In genomic region chr5:148885821-148886609, GRCm38 (mm10) we compare ENCODE assay signal across 8 mouse cellular contexts. TPM values are rescaled to one million over a fixed set of nuclear protein-coding genes. Genes with fewer than 3 reads are reported as not detected.
DNase-seq lines count a peak whose midpoint lies in the region; ATAC-seq and TF ChIP-seq lines count a peak whose summit lies in the region.

No protein-coding gene starts in this region.

- H3K4me3 ChIP-seq in intestine, embryonic 14.5 days (ENCODE audit: low read depth, low read length) = no peak overlapping the region
- H3K4me3 ChIP-seq in lung, adult 2 months (replicated peaks; ENCODE audit: extremely low read depth, low read depth, low read length) = peak overlapping the region; percentile 45
- H3K4me3 ChIP-seq in small intestine, adult 2 months (ENCODE audit: low read depth, low read length) = peak overlapping the region; percentile 48

- DNase-seq in adrenal gland, postnatal 10 days = peak; percentile 19
- DNase-seq in adrenal gland, postnatal 25 days = no peak
- peak; percentile 73 for DNase-seq in embryo, embryonic 9.5 days (ENCODE audit: extremely low spot score)
- DNase-seq in intestine, embryonic 14.5 days (ENCODE audit: low spot score) = peak; percentile 67
- peak; percentile 27 for DNase-seq in lung, adult 2 months

- whole genome bisulfite sequencing in intestine, embryonic 14.5 days = 35% methylated on average over 22 of the region's 22 CpGs
- 40% methylated on average over 22 of the region's 22 CpGs for WGBS in lung, adult 2 months
- 36% methylated on average over 22 of the region's 22 CpGs for WGBS in small intestine, adult 2 months

- H3K9ac ChIP-seq in intestine, embryonic 14.5 days (ENCODE audit: low read length) = no peak overlapping the region

- H3K9me3 ChIP-seq in intestine, embryonic 14.5 days (ENCODE audit: control insufficient read depth, low read length) = peaks cover 4% of the 10 kb centered on the region; the same call in 1 of the 2 replicates

- H3K27ac ChIP-seq in intestine, embryonic 14.5 days (ENCODE audit: low read depth) = no peak overlapping the region
- H3K27ac ChIP-seq in small intestine, adult 2 months (ENCODE audit: insufficient read depth, low read depth, low read length) = no peak overlapping the region

- peaks cover 20% of the 10 kb centered on the region for H3K36me3 ChIP-seq in intestine, embryonic 14.5 days (ENCODE audit: control insufficient read depth, insufficient read depth, low read length)
- H3K36me3 ChIP-seq in small intestine, adult 2 months (ENCODE audit: control insufficient read depth, insufficient read depth, low read length) = no peaks in the 10 kb centered on the region

- H3K4me2 ChIP-seq in intestine, embryonic 14.5 days (ENCODE audit: low read length) = peak overlapping the region; percentile 12

- no peaks in the 10 kb centered on the region for H3K27me3 ChIP-seq in intestine, embryonic 14.5 days (replicated peaks; ENCODE audit: control insufficient read depth, insufficient read depth, low read length)
- no peaks in the 10 kb centered on the region for H3K27me3 ChIP-seq in small intestine, adult 2 months (ENCODE audit: control insufficient read depth, insufficient read depth, low read length)

- ATAC-seq in intestine, embryonic 14.5 days (replicated peaks; ENCODE audit: low FRiP score, low TSS enrichment, low read depth) = peak; percentile 92
- ATAC-seq in activated CD4-positive, CD25-positive, alpha-beta regulatory T cell, adult 4 months = no peak
- no peak for ATAC-seq in megakaryocyte, adult 5-6 weeks (ENCODE audit: poor library complexity, severe bottlenecking)

- no peak for TF ChIP-seq CTCF in lung, adult 2 months (IDR thresholded peaks at IDR 0.05; ENCODE audit: insufficient read depth, low read length)
- TF ChIP-seq CTCF in small intestine, adult 2 months (IDR thresholded peaks at IDR 0.05; ENCODE audit: extremely low read depth, insufficient read length, insufficient replicate concordance, low read depth, low read length) = no peak

- no peaks in the 10 kb centered on the region for H3K4me1 ChIP-seq in intestine, embryonic 14.5 days (replicated peaks; ENCODE audit: control insufficient read depth, insufficient read depth, low read length)
- no peaks in the 10 kb centered on the region for H3K4me1 ChIP-seq in lung, adult 2 months (ENCODE audit: control insufficient read depth, insufficient read depth, low read length)
- peaks cover 6% of the 10 kb centered on the region for H3K4me1 ChIP-seq in small intestine, adult 2 months (ENCODE audit: control insufficient read depth, insufficient read depth, insufficient read length, low read length)

- TF ChIP-seq POLR2A in lung, adult 2 months (IDR thresholded peaks at IDR 0.05; ENCODE audit: borderline replicate concordance, extremely low read depth, low read depth, low read length) = no peak
- no peak for TF ChIP-seq POLR2A in small intestine, adult 2 months (IDR thresholded peaks at IDR 0.05; ENCODE audit: low read depth, low read length)

RNA-seq across cellular contexts. Expression of gene Katnal1, which starts 43.1 kb away (rescaled TPM):
- 10 to 100 TPM in 1 of 2 experiments, 1 to 10 TPM in 1; 5.5 to 12.2 TPM for total RNA-seq in adrenal gland, postnatal 10 days (2021)
- total RNA-seq in adrenal gland, postnatal 25 days (2021) = 7.4 and 8.1 TPM in 2 replicates
- polyA plus RNA-seq in intestine, embryonic 14.5 days (2014; fragmentation: Nextera tagmentation; extraction: Ambion mirVana) = 10.9 and 15.6 TPM in 2 replicates
- 5.1 TPM in 2 replicates for polyA plus RNA-seq in lung, adult 2 months (2012; rRNA removed)
- polyA plus RNA-seq in small intestine, adult 2 months (2012; rRNA removed) = 0.69 and 0.82 TPM in 2 replicates
- polyA plus RNA-seq in activated CD4-positive, CD25-positive, alpha-beta regulatory T cell, adult 4 months (2017; shearing (Covaris generic)) = 1 to 10 TPM; 2.9 to 4.3 TPM
- 1.8 and 3.1 TPM in 2 replicates for total RNA-seq in megakaryocyte, adult 5-6 weeks (2015)
- total RNA-seq in megakaryocyte, adult 5-6 weeks (2017) = 2.4 and 2.5 TPM in 2 replicates
